Mouse (Mus musculus): Measurements from ENCODE around the gene Ntsr2.
"Not testable (repeated sequence)": the region's sequence is repeated elsewhere in the genome, so short reads cannot be mapped to it uniquely, and the experiment has no call there.

The Ntsr2 gene

DNA sequence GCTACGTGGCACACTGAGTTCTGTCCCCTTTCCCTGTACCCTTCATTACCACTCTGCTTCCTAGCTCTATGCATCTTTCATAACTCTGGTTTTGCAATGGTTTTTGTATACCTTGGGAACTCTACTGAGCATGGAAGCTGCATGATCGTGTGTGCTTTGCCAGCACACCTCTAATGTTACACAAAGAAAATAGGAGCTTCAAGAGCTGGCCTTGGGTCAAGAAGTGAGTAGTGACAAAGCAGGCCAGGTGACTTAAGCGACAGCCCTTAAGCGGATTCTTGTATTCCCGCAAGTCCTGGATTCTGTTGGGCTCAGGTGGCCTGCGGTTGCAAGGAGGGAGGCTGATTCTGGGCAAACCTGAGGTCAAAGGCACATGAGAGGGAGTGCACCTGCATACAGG, 4.9 kb upstream of the Ntsr2 start:
- no peak for DNase-seq (ENCODE audit: low read depth)

DNA sequence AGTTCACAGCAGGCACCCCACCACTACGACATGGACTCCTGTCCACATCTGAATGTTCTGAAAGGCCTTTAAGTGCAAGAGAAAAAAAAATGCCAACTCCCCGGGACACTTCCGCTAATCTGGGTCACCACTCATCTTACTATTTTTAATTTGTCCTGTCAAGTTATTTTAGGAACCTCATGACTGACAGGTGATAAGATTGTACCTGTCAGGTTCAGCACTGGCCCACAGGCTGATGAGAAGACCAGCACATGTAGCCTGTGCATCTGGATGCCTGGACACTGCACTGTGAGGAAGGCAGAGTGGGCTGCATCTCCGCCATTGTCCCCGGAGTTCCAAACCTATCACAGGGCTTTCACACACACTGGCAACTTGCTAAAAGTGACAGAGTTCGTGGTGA, 3.4 kb upstream of the Ntsr2 start:
- DNase-seq (ENCODE audit: low read depth): no peak

DNA sequence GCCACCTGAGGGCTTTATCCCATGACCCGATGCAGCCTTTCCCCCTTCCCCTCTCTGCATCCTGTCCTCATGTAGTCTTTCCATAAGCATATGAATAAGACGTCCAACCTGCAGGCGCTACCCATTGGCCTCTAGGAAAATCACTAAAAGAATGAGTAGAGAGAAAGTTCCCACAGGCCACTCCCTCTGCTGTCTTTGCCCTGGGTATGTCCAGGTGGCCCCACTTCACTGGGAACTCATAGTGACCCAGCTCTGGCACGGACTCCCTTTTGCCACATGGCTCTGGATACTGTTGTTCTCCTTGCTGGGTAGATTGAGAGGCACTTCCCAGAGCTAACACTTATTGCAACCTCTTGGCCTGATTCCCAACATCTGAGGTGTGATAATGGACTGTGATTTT, 2.4 kb downstream of the Ntsr2 start:
- DNase-seq (ENCODE audit: low read depth): no peak

DNA sequence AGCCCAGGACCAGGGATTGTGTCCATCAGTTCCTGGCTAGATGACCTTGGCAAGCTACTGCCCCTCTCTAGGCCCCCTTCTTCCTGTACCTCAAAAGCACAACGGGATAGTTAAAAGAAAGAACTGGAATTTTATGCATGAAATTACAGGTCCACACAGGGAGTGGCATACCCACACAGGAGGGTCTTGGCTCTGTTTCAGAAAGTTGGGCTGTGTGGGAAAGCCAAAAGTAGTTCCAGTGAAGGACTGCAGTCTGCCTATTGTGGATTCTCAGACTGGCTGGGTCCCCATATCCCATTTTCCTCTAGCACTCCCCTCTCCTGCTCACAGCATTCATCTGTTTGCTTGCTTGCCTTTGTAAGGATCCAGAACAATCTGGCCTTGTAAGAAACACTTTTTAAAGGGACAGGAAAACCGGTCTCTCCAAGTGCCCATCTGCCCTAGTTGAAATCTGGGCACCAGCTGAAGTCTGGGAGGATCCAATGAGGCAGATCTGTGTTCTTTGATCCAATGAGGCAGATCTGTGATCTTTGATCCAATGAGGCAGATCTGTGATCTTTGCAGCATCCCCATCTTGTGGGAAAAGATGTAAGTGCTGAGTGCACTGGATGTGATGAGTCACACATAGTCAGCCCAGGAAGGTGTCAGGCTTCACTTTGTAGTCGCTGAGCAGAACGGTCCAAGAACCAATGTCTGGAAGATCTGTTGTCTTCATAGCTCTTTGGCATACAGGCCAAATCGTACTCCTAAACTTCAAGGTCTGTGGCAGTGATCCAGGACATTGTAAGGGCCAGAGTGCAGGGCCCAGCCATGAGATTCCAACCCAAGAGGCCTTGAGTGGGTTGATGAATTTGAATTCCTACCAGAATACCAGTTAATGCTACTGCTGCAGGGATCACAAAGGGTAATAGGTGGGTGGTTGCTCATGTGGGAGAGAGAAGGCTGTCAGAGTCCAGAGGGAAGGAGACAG, 4.0 kb downstream of the Ntsr2 start:
- peak; percentile 80 for DNase-seq (ENCODE audit: low read depth)

DNA sequence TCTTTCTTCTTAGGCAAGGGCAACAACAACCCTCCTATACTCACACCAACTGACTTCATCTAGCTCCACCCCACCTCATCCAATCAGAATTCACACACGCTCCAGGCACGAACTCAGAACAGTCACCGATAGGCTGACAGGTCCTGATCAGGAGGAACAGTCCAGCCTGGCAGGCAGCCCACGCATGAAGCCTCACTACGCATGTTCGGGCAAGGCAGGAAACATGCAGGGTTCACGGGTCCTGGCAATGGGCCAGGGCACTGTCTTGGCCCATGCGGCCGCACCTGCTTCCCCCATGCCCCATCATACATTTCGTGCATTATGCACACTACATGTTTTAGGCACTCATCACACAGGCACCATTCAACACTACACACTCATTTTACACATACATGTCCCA, 8.3 kb downstream of the Ntsr2 start:
- no peak for DNase-seq (ENCODE audit: low read depth)

DNA sequence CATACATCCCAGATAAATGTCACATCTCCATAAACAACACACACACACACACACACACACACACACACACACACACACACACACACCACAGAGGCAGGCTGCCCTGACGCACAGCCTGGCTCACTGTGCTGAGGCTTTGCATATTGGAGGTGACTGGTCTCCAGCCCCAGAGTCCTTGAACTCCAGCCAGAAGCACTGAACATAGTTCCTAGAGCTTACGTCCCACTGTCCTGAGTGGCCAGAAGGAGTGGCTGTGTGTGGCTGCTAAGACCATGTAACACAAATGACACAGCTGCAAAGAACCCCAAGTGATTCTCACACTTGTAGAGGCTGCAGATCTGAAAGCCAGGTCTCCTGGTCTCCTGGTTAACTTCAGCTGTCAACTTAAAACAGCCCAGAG, 8.8 kb downstream of the Ntsr2 start:
- DNase-seq (ENCODE audit: low read depth): no peak

DNA sequence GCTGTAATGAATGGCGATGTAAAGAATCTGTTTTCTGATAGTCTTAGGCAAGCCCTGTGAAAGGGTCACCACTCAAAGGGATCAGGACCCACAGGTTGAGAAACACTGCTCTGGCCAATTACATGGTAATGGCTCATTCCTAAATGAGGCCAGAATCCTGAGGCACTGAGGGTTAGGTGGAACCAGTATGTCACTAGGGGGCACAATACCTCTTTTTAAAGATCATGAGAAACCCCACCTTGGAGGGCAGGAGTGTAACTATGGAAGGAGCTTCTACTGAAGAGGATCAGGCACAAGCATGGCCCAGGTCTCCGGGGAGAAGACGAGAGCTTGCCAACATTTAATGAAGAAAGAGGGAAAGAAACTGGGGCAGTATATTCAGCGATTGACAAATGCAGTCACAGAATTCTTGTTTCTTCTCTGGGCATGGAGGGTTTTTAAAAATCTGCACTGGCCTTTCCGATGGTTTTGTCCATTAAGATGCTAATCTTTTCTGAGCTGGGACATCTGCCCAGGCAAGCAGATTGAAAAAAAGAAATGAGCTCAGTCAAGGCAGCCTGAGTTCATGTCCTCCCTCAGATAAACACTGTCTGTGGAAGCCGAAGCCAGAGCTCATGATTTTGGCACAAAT, 9.9 kb downstream of the Ntsr2 start:
- DNase-seq (ENCODE audit: low read depth): peak; percentile 55

DNA sequence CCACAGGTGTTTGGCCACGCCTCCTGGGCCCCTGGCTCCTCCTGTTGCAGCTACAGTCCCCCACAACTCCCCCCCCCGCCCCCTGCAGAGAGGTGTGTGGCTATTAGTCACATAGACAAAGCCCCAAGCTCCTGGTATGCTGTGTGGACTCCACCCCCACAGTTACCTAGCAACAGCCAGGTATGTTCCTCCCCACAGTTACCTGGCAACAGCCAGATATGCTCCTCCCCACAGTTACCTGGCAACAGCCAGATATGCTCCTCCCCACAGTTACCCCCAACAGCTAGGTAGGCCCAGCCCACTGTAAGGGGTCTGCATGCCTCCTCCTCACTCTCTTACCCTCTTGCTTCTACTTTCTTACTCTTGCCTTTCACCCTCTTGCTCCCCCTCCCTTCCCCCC, 11.8 kb downstream of the Ntsr2 start:
- DNase-seq (ENCODE audit: low read depth): no peak

DNA sequence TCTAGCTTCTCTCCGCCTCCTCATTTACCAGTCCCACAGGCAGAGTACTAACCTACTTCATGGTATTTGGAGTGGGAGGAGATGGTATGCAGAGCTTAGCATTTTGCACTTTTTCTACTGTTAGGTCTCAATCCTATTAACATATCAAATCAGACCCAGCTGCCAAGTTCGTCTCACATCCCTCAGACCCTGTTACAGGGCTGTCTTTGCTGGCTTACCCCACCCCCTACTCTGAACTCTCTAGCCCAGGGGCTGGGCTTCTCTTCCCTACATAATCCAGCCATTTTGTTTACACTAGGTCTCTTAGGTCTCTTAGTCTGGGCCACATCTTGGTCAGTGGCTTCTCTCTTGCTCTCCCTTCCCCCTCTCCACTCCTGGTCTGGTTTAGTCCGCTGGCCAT, 16.0 kb downstream of the Ntsr2 start:
- no peak for DNase-seq (ENCODE audit: low read depth)

DNA sequence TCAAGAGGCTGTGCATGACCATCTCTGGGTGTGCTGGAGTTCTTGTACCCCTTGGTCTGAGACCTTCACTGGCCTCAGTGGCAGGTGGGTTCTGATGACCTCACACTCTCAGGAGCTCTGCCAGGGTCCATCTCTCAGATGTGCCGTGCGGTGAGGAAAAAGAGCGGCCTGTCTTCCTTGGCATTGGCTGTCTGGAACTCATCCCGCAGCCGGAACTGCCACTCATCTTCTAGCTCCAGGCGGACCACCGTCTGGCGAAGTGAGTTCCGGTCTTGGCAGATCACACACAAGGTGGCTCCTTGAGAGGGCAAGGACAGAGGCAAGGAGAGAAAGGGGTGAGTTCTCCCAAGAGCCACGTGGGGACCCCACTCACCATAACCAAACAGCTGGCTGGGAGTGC, 19.1 kb downstream of the Ntsr2 start:
- no peak for DNase-seq (ENCODE audit: low read depth)

DNA sequence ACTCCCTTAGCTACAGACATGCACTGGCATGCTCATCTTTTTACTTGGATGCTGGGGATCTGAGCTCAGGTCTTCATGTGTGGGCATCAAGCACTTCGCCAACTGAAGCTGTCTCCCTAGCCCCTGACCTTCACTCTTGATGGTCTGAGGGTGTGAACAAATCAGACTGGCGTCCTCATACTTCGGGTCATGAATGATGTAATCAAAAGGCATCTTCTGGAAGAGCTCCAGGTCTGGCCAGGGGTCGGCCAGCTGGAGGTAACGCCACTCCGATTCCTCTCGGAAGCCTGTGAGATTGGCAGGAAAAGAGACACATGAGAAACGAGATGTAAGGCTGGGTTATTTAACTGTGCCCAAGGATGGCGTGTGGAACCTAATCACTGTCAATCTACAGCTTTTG, 37.4 kb downstream of the Ntsr2 start:
- no peak for DNase-seq (ENCODE audit: low read depth)

DNA sequence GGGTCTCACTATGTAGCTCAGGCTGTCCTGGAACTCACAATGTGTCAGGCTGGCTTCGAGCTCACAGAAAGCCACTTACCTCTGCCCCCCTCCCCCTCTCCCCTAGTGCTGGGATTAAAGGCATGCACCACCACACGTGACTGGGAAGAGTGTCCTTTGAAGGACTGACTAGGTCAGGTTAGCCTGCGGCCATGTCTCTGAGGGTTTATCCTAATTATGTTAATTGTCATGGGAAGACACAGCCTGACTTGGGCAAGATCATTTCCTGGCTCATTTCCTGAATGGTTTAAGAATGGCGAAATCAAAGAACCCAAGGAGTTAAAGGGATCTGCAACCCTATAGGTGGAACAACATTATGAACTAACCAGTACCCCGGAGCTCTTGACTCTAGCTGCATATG, 41.6 kb downstream of the Ntsr2 start:
- DNase-seq (ENCODE audit: low read depth): no peak

DNA sequence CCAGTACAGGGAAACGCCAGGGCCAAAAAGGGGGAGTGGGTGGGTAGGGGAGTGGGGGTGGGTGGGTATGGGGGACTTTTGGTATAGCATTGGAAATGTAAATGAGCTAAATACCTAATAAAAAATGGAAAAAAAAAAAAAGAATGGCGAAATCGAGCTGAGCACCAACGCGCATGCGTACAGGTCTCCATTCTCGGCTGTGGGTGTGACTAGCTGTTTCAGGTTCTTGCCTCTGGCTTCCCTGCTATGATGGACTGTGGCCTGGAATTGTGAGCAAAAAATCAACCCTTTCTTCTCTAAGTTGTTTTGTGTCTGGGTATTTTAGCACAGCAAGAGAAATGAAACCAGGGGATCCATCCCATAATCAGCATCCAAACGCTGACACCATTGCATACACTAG, 42.1 kb downstream of the Ntsr2 start:
- not testable (repeated sequence) for DNase-seq (ENCODE audit: low read depth)

DNA sequence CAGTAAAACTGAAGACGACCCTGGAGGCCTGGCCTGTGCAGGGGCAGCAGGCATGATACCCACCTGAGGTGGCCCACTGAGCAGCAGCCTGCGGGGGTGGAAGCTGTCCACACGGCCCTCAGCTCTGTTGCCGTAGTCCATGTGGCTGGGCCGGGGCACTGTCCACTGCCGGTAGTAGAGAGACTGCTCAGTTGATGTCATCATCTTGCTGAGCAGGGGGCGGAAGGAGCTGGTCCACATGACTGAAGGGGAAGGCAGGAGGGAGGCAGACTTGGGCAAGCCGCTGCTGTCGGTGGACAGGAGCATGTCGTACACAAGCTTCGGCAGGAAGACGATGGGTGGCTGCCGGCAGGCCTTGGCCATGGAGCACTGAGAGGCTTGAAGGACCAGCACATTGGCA, 43.0 kb downstream of the Ntsr2 start:
- no peak for DNase-seq (ENCODE audit: low read depth)

DNA sequence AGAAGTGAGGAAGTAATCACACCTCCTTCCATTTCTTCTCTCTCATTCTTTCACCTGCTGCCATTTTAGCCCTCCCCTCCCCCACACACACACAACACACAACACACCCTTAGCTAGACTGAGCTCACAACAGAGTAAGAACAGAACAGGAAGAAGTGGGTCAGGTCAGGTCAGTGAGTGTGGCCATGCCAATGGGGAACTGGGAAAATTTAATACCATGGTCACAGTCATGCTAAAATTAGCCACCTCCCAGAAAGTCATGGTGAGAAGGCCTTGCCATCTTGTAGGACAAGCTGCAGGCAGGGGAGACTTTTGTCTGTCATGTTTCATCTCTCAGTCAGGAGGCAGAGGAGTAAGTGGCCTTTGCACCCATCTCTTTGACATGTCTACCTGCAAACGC, 45.5 kb downstream of the Ntsr2 start:
- no peak for DNase-seq (ENCODE audit: low read depth)
